Mouse (Mus musculus): ENCODE measurements at regions not wholly inside any gene's neighbourhood (a gene's known extent, or its start where the extent isn't known, plus 50 kb on each side); places are given as distances from the start of the nearest gene placed in this dataset.

GRCm38 (mm10) chrX:16421159-16421558, 101.5 kb upstream of the Cypt1 start:
- Histone ChIP-seq H3K4me3 (ENCODE audit: control insufficient read depth in 1 of 2, insufficient read depth in 1 of 2, low read depth in 2 of 2, low read length in 2 of 2) (no peak overlapping the region), H3K79me2 (ENCODE audit: control insufficient read depth, insufficient read depth, low read length, poor library complexity) (no peaks in the 10 kb centered on the region), H3K4me1 (ENCODE audit: control insufficient read depth in 1 of 2, insufficient read depth in 2 of 2, low read length in 2 of 2) (no peaks in the 10 kb centered on the region), H3K27me3 (ENCODE audit: control insufficient read depth in 1 of 2, insufficient read depth in 2 of 2, low read length in 2 of 2) (no peaks in the 10 kb centered on the region), H3K9ac (ENCODE audit: control insufficient read depth, low read depth, low read length, poor library complexity, severe bottlenecking) (no peak overlapping the region), H3K27ac (ENCODE audit: control insufficient read depth, low read depth, low read length) (no peak overlapping the region), H3K36me3 (ENCODE audit: control insufficient read depth in 1 of 2, insufficient read depth in 2 of 2, low read length in 2 of 2) (no peaks in the 10 kb centered on the region), H3K9me3 (replicated peaks; ENCODE audit: insufficient read depth, low read length) (no peaks in the 10 kb centered on the region)
- no peak for DNase-seq (ENCODE audit: low read depth, low spot score)
- TF ChIP-seq MAZ (IDR thresholded peaks at IDR 0.05; ENCODE audit: low read depth, low read length) (no peak), RAD21 (IDR thresholded peaks at IDR 0.05; ENCODE audit: low read depth, low read length) (no peak), CHD1 (IDR thresholded peaks at IDR 0.05; ENCODE audit: low read depth, low read length) (no peak), TCF12 (IDR thresholded peaks at IDR 0.05; ENCODE audit: low read depth, low read length) (no peak), UBTF (IDR thresholded peaks at IDR 0.05; ENCODE audit: borderline replicate concordance, insufficient read depth, low read depth, low read length) (no peak), POLR2A (IDR thresholded peaks at IDR 0.05; ENCODE audit: control insufficient read depth in 1 of 2, insufficient read depth in 1 of 2, low read depth in 1 of 2, low read length in 2 of 2, poor library complexity in 1 of 2) (no peak), MAX (IDR thresholded peaks at IDR 0.05; ENCODE audit: low read length) (no peak), POLR2AphosphoS5 (IDR thresholded peaks at IDR 0.05; ENCODE audit: borderline replicate concordance, low read depth, low read length) (no peak), USF1 (IDR thresholded peaks at IDR 0.05; ENCODE audit: low read depth, low read length) (no peak), TAL1 (IDR thresholded peaks at IDR 0.05; ENCODE audit: low read length) (no peak), EP300 (IDR thresholded peaks at IDR 0.05; ENCODE audit: low read depth in 1 of 2, low read length in 2 of 2) (no peak)

GRCm38 (mm10) chrX:16421663-16422062, 101.0 kb upstream of the Cypt1 start:
- Histone ChIP-seq H3K4me3 (ENCODE audit: control insufficient read depth in 1 of 2, insufficient read depth in 1 of 2, low read depth in 2 of 2, low read length in 2 of 2) (no peak overlapping the region), H3K27me3 (ENCODE audit: control insufficient read depth in 1 of 2, insufficient read depth in 2 of 2, low read length in 2 of 2) (no peaks in the 10 kb centered on the region), H3K9me3 (replicated peaks; ENCODE audit: insufficient read depth, low read length) (no peaks in the 10 kb centered on the region), H3K4me1 (ENCODE audit: control insufficient read depth in 1 of 2, insufficient read depth in 2 of 2, low read length in 2 of 2) (no peaks in the 10 kb centered on the region), H3K27ac (ENCODE audit: control insufficient read depth, low read depth, low read length) (no peak overlapping the region), H3K9ac (ENCODE audit: control insufficient read depth, low read depth, low read length, poor library complexity, severe bottlenecking) (no peak overlapping the region), H3K79me2 (ENCODE audit: control insufficient read depth, insufficient read depth, low read length, poor library complexity) (no peaks in the 10 kb centered on the region), H3K36me3 (ENCODE audit: control insufficient read depth in 1 of 2, insufficient read depth in 2 of 2, low read length in 2 of 2) (no peaks in the 10 kb centered on the region)
- DNase-seq (ENCODE audit: low read depth, low spot score) = no peak
- TF ChIP-seq NELFE (IDR thresholded peaks at IDR 0.05; ENCODE audit: low read depth, low read length) (no peak), NRF1 (IDR thresholded peaks at IDR 0.05; ENCODE audit: insufficient read depth, low read depth, low read length, poor library complexity, severe bottlenecking) (no peak), TAL1 (IDR thresholded peaks at IDR 0.05; ENCODE audit: low read length) (no peak), MYB (IDR thresholded peaks at IDR 0.05; ENCODE audit: low read depth, low read length) (no peak), POLR2A (IDR thresholded peaks at IDR 0.05; ENCODE audit: control insufficient read depth in 1 of 2, insufficient read depth in 1 of 2, low read depth in 1 of 2, low read length in 2 of 2, poor library complexity in 1 of 2) (no peak), ELF1 (IDR thresholded peaks at IDR 0.05; ENCODE audit: low read depth, low read length) (no peak), RAD21 (IDR thresholded peaks at IDR 0.05; ENCODE audit: low read depth, low read length) (no peak), ETS1 (IDR thresholded peaks at IDR 0.05; ENCODE audit: low read depth, low read length) (no peak), E2F4 (IDR thresholded peaks at IDR 0.05; ENCODE audit: borderline replicate concordance, low read depth, low read length) (no peak), CHD1 (IDR thresholded peaks at IDR 0.05; ENCODE audit: low read depth, low read length) (no peak), ZMIZ1 (IDR thresholded peaks at IDR 0.05; ENCODE audit: low read depth, low read length) (no peak), MYC (IDR thresholded peaks at IDR 0.05; ENCODE audit: low read depth, low read length) (no peak), TCF12 (IDR thresholded peaks at IDR 0.05; ENCODE audit: low read depth, low read length) (no peak), KAT2A (conservative IDR thresholded peaks at IDR 0.05; ENCODE audit: low read depth, low read length) (no peak), BHLHE40 (IDR thresholded peaks at IDR 0.05; ENCODE audit: borderline replicate concordance, low read depth, low read length) (no peak), CTCF (IDR thresholded peaks at IDR 0.05 in 2 of 3, conservative IDR thresholded peaks at IDR 0.05 in 1 of 3; ENCODE audit: control insufficient read depth in 1 of 3, insufficient read depth in 1 of 3, low read depth in 2 of 3, low read length in 3 of 3, poor library complexity in 1 of 3, severe bottlenecking in 1 of 3) (no peak), TBP (IDR thresholded peaks at IDR 0.05; ENCODE audit: low read depth, low read length) (no peak), MXI1 (IDR thresholded peaks at IDR 0.05; ENCODE audit: low read depth, low read length) (no peak), MAX (IDR thresholded peaks at IDR 0.05; ENCODE audit: low read length) (no peak), MAZ (IDR thresholded peaks at IDR 0.05; ENCODE audit: low read depth, low read length) (no peak)
